29 mouse cellular contexts compared by ENCODE assay signal in genomic region chr10:59552456-59552855, GRCm38 (mm10).
A peak's percentile ranks its signal among the peaks of the same experiment; 100 is the strongest.
DNase-seq lines count a peak whose midpoint lies in the region; ATAC-seq and TF ChIP-seq lines count a peak whose summit lies in the region.
"Had no signal": no experiment of that assay in that cellular context is flagged by ENCODE, and none has a peak within 500 bp of the region (broad histone marks: within the 10 kb centered on the region; RNA-seq: fewer than 3 reads in every experiment).

No protein-coding gene starts in this region.

- no peak for ATAC-seq in heart, embryonic 13.5 days (ENCODE audit: extremely low read depth, insufficient number of reproducible peaks, low FRiP score, low TSS enrichment)
- ATAC-seq: forebrain, postnatal 0 days; inflammation-experienced regulatory T-cells, adult 6 months; lung, postnatal 0 days had no signal

- no peaks in the 10 kb centered on the region for H3K27me3 ChIP-seq in heart, embryonic 13.5 days (replicated peaks)
- no peaks in the 10 kb centered on the region for H3K27me3 ChIP-seq in MEL (ENCODE audit: control insufficient read depth in 1 of 2, insufficient read depth in 2 of 2, low read length in 2 of 2)
- H3K27me3 ChIP-seq: CH12.LX; embryonic facial prominence, embryonic 13.5 days; hindbrain, embryonic 13.5 days; kidney, embryonic 15.5 days; liver, embryonic 13.5 days; megakaryocyte, embryonic 14.5 days; midbrain, embryonic 12.5 days had no signal

- 26% methylated on average over 1 of the region's 1 CpGs for WGBS in heart, embryonic 13.5 days

- 0 out of 2 replicates have a peak overlapping the region, but pooled peaks have one; percentile 15 for H3K27ac ChIP-seq in heart, embryonic 13.5 days (replicated peaks)
- H3K27ac ChIP-seq in MEL (ENCODE audit: control insufficient read depth, low read depth, low read length) = no peak overlapping the region
- H3K27ac ChIP-seq: embryonic facial prominence, embryonic 13.5 days; forebrain, embryonic 10.5 days; heart, embryonic 10.5 days; hindbrain, embryonic 13.5 days; kidney, embryonic 15.5 days; liver, embryonic 13.5 days; midbrain, embryonic 12.5 days had no signal

- TF ChIP-seq RAD21 in MEL (IDR thresholded peaks at IDR 0.05; ENCODE audit: low read depth, low read length) = no peak

- H3K4me1 ChIP-seq in heart, embryonic 13.5 days = peaks cover 28% of the 10 kb centered on the region
- H3K4me1 ChIP-seq in MEL (ENCODE audit: control insufficient read depth in 1 of 2, insufficient read depth in 2 of 2, low read length in 2 of 2) = no peaks in the 10 kb centered on the region
- H3K4me1 ChIP-seq: hindbrain, embryonic 13.5 days had no signal

- H3K9ac ChIP-seq in heart, embryonic 13.5 days = no peak overlapping the region
- H3K9ac ChIP-seq in MEL (ENCODE audit: control insufficient read depth, low read depth, low read length, poor library complexity, severe bottlenecking) = no peak overlapping the region
- H3K9ac ChIP-seq: embryonic facial prominence, embryonic 13.5 days; forebrain, postnatal 0 days; hindbrain, embryonic 13.5 days; kidney, embryonic 15.5 days; liver, embryonic 13.5 days; midbrain, embryonic 12.5 days had no signal

- TF ChIP-seq EP300 in MEL (IDR thresholded peaks at IDR 0.05; ENCODE audit: low read depth in 1 of 2, low read length in 2 of 2) = no peak

- H3K79me2 ChIP-seq in MEL (ENCODE audit: control insufficient read depth, insufficient read depth, low read length, poor library complexity) = no peaks in the 10 kb centered on the region

- intact Hi-C loops in heart, postnatal 10 days (cut with DNase I) = no loop called here

- 0 out of 2 replicates have a peak, but pooled peaks cover 1% of the 10 kb centered on the region for H3K36me3 ChIP-seq in heart, embryonic 13.5 days
- H3K36me3 ChIP-seq in MEL (ENCODE audit: control insufficient read depth in 1 of 2, insufficient read depth in 2 of 2, low read length in 2 of 2) = no peaks in the 10 kb centered on the region
- H3K36me3 ChIP-seq: embryonic facial prominence, embryonic 13.5 days; forebrain, embryonic 10.5 days; hindbrain, embryonic 13.5 days; kidney, embryonic 15.5 days; liver, embryonic 13.5 days; midbrain, embryonic 12.5 days had no signal

- no peak overlapping the region for H3K4me3 ChIP-seq in heart, embryonic 13.5 days
- no peak overlapping the region for H3K4me3 ChIP-seq in MEL (ENCODE audit: control insufficient read depth in 1 of 2, insufficient read depth in 1 of 2, low read depth in 2 of 2, low read length in 2 of 2)
- H3K4me3 ChIP-seq: embryonic facial prominence, embryonic 13.5 days; forebrain, embryonic 10.5 days; heart, embryonic 10.5 days; hindbrain, embryonic 13.5 days; kidney, embryonic 15.5 days; liver, embryonic 13.5 days; megakaryocyte, embryonic 14.5 days; midbrain, embryonic 12.5 days had no signal

- TF ChIP-seq CTCF in MEL (IDR thresholded peaks at IDR 0.05 in 2 of 3, conservative IDR thresholded peaks at IDR 0.05 in 1 of 3; ENCODE audit: control insufficient read depth in 1 of 3, insufficient read depth in 1 of 3, low read depth in 2 of 3, low read length in 3 of 3, poor library complexity in 1 of 3, severe bottlenecking in 1 of 3) = no peak

- DNase-seq in adrenal gland, adult 2 months = peak; percentile 40
- DNase-seq in adrenal gland, postnatal 14 days = no peak
- no peak for DNase-seq in heart, postnatal 10 days
- DNase-seq in MEL (ENCODE audit: low read depth, low spot score) = peak; percentile 10
- DNase-seq in cerebellum, postnatal 14 days = peak; percentile 40 to 66
- no peak for DNase-seq in kidney, postnatal 10 days
- no peak for DNase-seq in layer of hippocampus, postnatal 36 days
- DNase-seq: adrenal gland, postnatal 10 days; forebrain, postnatal 0 days; gastrocnemius, postnatal 14 days; heart, adult 11 months; heart, postnatal 4 days; kidney, adult 18-20 months; kidney, postnatal 36 days; liver, embryonic 13.5 days; lung, adult 18-20 months; lung, postnatal 4 days; thymus, adult 2 months had no signal

- TF ChIP-seq POLR2A in MEL (IDR thresholded peaks at IDR 0.05; ENCODE audit: control insufficient read depth in 1 of 2, insufficient read depth in 1 of 2, low read depth in 1 of 2, low read length in 2 of 2, poor library complexity in 1 of 2) = no peak

- H3K9me3 ChIP-seq in heart, embryonic 13.5 days = peaks cover 12% of the 10 kb centered on the region
- H3K9me3 ChIP-seq in MEL (replicated peaks; ENCODE audit: insufficient read depth, low read length) = no peaks in the 10 kb centered on the region
- H3K9me3 ChIP-seq: heart, embryonic 10.5 days; hindbrain, embryonic 13.5 days; liver, embryonic 13.5 days; midbrain, embryonic 12.5 days had no signal

- H3K4me2 ChIP-seq in heart, embryonic 13.5 days = no peak overlapping the region
- H3K4me2 ChIP-seq: embryonic facial prominence, embryonic 13.5 days; hindbrain, embryonic 13.5 days; kidney, embryonic 15.5 days; liver, embryonic 13.5 days; midbrain, embryonic 12.5 days had no signal

TF ChIP-seq in MEL, 35 proteins besides CTCF, POLR2A, EP300 and RAD21:
- TF ChIP-seq ELF1 (IDR thresholded peaks at IDR 0.05; ENCODE audit: low read depth, low read length) (no peak), MYB (IDR thresholded peaks at IDR 0.05; ENCODE audit: low read depth, low read length) (no peak), ZKSCAN1 (IDR thresholded peaks at IDR 0.05; ENCODE audit: low read depth, low read length) (no peak), USF2 (IDR thresholded peaks at IDR 0.05; ENCODE audit: borderline replicate concordance in 1 of 2, insufficient read depth in 1 of 2, low read depth in 1 of 2, low read length in 2 of 2) (no peak), USF1 (IDR thresholded peaks at IDR 0.05; ENCODE audit: low read depth, low read length) (no peak), ZMIZ1 (IDR thresholded peaks at IDR 0.05; ENCODE audit: low read depth, low read length) (no peak), KAT2A (conservative IDR thresholded peaks at IDR 0.05; ENCODE audit: low read depth, low read length) (no peak), CHD2 (IDR thresholded peaks at IDR 0.05; ENCODE audit: low read length) (no peak), NRF1 (IDR thresholded peaks at IDR 0.05; ENCODE audit: insufficient read depth, low read depth, low read length, poor library complexity, severe bottlenecking) (no peak), JUND (IDR thresholded peaks at IDR 0.05; ENCODE audit: low read depth, low read length) (no peak), E2F4 (IDR thresholded peaks at IDR 0.05; ENCODE audit: borderline replicate concordance, low read depth, low read length) (no peak), SMC3 (IDR thresholded peaks at IDR 0.05; ENCODE audit: low read depth, low read length) (no peak), MEF2A (IDR thresholded peaks at IDR 0.05; ENCODE audit: extremely low read depth, insufficient replicate concordance, low read depth, low read length, poor library complexity, severe bottlenecking) (no peak)
TF ChIP-seq in MEL: peak in this region for 0.

Comparison
In these comparisons a context has a peak if more than half of its experiments do, and no peak if none do; other contexts are left out.
1. DNase-seq: peak in adrenal gland, adult 2 months (single experiment), MEL (single experiment) and cerebellum, postnatal 14 days (2 of 2); none in adrenal gland, postnatal 14 days (single experiment), heart, postnatal 10 days (0 of 2), kidney, postnatal 10 days (single experiment) and layer of hippocampus, postnatal 36 days (0 of 2).